Mouse (Mus musculus) brown adipose tissue, adult 24 weeks (tissue): Measurements from ENCODE around the gene 4930412O13Rik. TPM values are rescaled to one million over a fixed set of nuclear protein-coding genes. Genes with fewer than 3 reads are reported as not detected.

ENCODE experiments used
- H3K27ac ChIP-seq: fragments of 200-500 bp; replicated peaks from 2 replicates; pipeline ENCODE4 v1.5.1; 2012; ENCODE audit warnings: low read depth, mild to moderate bottlenecking, low read length
- H3K4me1 ChIP-seq: fragments of 200-500 bp; 2 replicates; pipeline ENCODE4 v1.6.1; 2012; ENCODE audit warnings: low read length, mixed read lengths; ENCODE audit not compliant: control insufficient read depth, insufficient read depth, insufficient read length
- H3K4me3 ChIP-seq: fragments of 200-500 bp; 2 replicates; pipeline ENCODE4 v1.5.1; 2012; ENCODE audit warnings: low read depth, mild to moderate bottlenecking, low read length, moderate library complexity; ENCODE audit not compliant: insufficient read depth
- polyA plus RNA-seq: library from polyadenylated mRNA; stranded (reverse); fragments of >200 nt; gene quantifications from 2 replicates; pipeline ENCODE4 v1.2.4, GENCODE M21; 2012; ENCODE audit not compliant: missing spikeins, insufficient read depth, insufficient read length

Gene 4930412O13Rik
- polyA plus RNA-seq, 1 experiment: not detected

DNA sequence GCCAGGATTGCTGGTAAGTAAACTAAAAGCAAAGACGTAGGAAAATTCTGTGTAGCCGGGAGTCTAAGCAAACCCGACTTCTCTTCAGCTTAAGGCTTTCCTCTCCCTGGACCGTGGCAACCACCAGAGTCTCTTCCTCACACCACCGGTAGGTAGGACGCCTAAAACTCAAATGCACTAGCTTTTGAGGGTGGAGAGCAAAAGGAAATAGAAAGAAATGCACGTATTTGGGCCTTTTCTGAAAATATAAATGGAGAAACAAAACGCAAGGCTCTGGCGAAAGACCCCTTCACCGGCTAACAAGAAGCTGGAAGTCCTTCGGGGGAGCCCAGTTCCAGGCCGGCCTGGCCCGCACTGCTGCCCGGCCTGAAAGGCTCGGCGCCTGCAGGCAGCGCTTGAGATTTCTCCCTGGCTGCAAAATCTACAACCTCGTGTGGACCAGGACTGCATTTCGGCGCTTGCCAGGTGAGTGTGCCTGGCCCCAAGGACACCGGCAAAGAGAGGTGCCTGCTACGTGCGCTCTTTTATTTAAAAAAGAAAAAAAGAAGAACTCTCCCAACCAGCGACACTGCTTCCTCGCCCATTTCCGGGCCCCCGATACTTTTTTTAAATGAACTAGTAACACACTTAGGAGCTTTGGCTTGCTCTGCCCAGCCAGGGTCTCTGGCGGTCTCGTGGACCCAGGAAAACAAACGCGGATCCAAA, 4.3 kb upstream of the 4930412O13Rik start:
- Histone ChIP-seq H3K27ac (no peak overlapping the region), H3K4me3 (peak overlapping the region; percentile 74), H3K4me1 (peaks cover 4% of the 10 kb centered on the region; the same call in 1 of the 2 replicates)

DNA sequence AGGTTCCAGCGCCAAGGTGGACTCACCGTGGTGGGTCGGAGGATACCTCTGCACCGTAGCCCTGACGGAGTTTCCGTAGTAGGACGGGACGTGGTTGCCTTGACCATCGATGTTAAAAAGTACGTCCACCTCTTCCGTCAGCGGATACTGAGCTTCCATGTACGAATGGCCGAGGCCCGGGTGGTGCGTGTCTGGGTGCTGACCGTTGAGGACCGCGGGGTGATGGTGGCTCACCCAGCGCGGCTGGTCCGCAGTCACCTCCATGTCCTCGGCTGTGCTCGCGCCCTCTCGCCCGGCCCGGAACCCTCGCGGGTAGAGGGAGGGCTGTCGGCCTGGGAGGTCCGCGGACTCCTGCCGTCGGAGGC, 3.7 kb upstream of the 4930412O13Rik start:
- Histone ChIP-seq H3K27ac (no peak overlapping the region), H3K4me3 (peak overlapping the region; percentile 74), H3K4me1 (peaks cover 4% of the 10 kb centered on the region; the same call in 1 of the 2 replicates)

DNA sequence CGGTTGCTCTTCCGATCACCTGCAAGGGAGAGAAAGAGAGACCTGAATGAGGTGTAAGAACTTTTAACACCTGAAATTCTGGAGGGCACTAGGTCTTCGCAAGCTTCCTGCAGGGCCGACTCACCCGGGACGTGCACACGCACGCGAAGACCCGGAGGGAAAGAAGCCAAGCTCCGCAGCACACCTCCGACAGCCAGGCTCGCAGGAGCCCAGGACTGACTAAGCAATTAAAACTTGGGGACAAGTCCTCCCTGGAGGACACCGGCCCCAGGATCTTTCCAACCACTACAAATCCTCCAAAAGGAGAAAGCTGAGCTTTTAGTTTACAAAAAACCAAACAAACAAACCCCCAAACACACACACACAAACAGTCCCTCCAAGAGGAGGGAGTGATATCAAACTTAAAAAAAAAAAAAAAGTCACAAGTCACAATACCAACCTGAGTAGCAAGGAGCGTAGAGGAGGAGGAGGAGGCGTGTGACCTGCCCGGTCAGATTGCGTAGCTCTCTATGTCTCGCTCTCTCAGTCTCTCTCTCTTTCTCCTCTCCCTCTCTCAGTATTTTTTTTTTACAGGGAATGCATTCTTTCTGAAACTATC, 3.0 kb upstream of the 4930412O13Rik start:
- H3K4me3 ChIP-seq: peak overlapping the region; percentile 74
- H3K27ac ChIP-seq: no peak overlapping the region

DNA sequence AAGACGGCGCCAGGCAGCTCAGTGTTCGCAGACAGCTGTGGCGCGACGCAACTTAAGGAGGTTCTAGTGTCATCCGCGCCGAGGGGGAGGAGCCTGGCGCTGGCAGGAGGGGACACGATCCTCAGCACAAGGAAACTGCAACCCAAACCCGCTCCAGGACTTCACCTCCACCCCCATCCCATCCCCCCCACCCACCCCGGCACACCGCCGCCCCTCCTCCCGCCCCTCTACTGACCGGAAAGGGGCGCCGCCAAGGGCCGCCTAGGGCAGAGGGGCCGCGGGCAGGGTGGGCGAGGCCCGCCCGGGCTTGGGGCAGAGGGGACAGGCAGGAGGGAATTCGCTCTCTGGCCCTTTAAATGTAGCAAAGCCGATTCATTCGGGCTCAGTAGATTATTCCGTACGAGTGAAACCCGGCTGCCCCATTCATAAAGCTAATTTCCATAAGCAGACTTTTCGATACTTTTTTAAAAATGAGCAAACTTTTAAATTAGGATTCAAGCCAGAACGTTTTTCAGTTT, 2.4 kb upstream of the 4930412O13Rik start:
- H3K4me1 ChIP-seq: peaks cover 4% of the 10 kb centered on the region; the same call in 1 of the 2 replicates
- H3K4me3 ChIP-seq: peak overlapping the region; percentile 74
- H3K27ac ChIP-seq: no peak overlapping the region

More for the DNA sequence above, 3.0 kb upstream of the 4930412O13Rik start:
- H3K4me1 ChIP-seq: peaks cover 4% of the 10 kb centered on the region; the same call in 1 of the 2 replicates

DNA sequence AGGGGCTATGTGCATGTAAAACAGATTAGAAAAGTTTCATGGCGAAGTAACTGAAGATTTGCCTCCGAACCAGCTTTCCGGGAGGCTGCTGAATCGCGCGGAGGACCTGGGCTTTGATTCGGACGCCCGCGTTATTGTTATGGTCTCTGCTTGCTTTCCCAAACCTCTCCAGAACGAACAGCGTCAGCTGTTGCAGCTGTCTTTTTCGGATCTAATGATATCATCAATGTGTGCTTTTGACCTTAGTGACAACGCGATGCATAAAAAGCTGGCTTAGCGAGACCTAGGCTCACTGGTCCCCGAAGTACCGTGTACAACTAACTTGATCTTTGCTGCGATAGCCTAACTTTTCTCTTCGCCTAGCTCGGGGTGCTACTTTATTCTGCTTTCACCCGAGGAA, 2.0 kb upstream of the 4930412O13Rik start:
- peak overlapping the region; percentile 74 for H3K4me3 ChIP-seq
- peaks cover 4% of the 10 kb centered on the region; the same call in 1 of the 2 replicates for H3K4me1 ChIP-seq
- no peak overlapping the region for H3K27ac ChIP-seq

DNA sequence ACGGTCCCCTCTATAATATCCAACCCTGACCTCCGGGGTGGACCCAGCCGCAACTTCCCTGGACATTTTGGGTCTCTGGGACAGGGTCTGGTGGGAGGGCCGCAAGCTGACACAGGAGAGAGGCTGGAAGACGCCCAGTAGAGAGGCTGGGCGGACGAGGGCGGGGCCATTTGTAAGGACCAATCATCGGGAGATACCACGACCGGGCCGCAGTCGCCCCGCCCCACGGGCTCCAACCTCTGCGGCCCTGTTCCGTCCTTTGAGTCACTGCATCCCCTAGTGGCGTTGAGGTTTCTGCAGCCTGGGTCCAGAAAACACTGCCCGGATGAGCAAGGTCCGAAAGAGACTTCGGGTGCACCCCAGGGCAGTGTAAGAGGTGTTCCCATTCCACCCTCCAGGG, 1.6 kb upstream of the 4930412O13Rik start:
- Histone ChIP-seq H3K27ac (no peak overlapping the region), H3K4me1 (peaks cover 4% of the 10 kb centered on the region; the same call in 1 of the 2 replicates), H3K4me3 (peak overlapping the region; percentile 74)

DNA sequence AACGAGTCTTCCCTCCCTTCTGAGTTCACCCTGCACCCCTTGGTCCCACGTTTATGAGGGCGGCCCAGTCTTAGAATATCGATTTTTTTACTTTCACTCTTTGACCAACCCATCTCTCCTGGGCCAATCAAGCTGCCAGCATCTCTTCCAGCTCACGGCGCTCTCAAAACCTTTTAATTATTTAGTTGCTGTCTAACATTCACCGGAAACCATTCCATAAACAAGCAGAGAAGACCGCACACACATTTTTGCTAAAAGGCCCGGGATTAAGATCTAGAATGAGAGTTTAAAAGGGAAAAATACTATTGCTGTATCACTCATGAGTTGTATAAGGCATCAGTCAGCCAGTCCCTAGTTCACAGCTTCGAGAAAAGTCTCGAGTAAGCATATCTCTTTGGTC, 781 bp upstream of the 4930412O13Rik start:
- peaks cover 4% of the 10 kb centered on the region; the same call in 1 of the 2 replicates for H3K4me1 ChIP-seq
- H3K27ac ChIP-seq: no peak overlapping the region
- H3K4me3 ChIP-seq: no peak overlapping the region

DNA sequence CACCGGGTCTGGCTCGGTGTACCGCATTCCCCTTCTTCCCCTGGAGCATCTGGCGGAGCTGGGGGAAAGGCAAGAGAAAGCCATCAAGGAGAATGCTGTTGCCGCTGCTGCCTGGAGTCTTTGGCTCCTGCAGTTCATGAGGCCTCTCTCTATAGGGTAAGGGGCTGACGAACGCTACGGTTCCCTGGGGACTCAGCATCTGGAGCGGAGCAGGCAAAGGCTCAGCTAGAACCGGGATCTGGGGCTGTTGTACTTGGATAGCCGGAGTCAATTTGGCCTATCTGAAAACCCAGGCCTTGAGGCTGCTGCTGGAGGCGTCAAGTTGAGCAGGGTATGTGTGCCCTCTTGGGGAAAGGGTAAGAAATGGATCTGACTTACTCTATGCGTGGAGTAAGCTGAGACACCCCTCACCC, 565 bp downstream of the 4930412O13Rik start:
- no peak overlapping the region for H3K27ac ChIP-seq

DNA sequence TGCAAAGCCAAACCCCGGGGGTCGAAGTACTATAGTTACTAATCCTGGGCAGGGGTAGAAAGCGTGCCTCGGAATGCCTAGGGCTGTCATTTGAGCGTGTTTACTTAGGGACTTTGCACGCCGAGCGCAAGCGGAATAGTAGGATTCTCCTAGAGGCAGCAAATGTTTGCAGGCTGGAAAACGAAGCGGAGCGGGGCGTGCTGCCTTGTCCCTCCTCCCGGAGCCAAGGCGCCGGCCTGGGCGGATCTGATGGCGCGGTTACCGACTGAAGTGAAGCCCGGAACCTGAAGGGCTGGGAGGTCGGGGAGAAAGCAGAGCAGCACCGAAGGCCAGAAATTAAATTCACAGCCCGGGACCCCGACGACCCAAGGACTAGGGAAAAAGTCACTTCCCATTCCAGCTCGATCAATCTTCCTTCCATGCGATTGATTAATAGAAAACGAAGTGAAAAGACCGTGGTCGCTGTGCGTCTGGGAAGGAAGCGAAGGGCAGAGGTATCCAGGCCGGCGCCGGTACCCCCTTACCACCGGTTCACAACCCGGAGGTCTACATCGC, 1.4 kb downstream of the 4930412O13Rik start:
- Histone ChIP-seq H3K4me3 (peak overlapping the region; percentile 43), H3K4me1 (peaks cover 4% of the 10 kb centered on the region; the same call in 1 of the 2 replicates), H3K27ac (no peak overlapping the region)

More for the DNA sequence above, 565 bp downstream of the 4930412O13Rik start:
- H3K4me3 ChIP-seq: no peak overlapping the region
- H3K4me1 ChIP-seq: peaks cover 4% of the 10 kb centered on the region; the same call in 1 of the 2 replicates

DNA sequence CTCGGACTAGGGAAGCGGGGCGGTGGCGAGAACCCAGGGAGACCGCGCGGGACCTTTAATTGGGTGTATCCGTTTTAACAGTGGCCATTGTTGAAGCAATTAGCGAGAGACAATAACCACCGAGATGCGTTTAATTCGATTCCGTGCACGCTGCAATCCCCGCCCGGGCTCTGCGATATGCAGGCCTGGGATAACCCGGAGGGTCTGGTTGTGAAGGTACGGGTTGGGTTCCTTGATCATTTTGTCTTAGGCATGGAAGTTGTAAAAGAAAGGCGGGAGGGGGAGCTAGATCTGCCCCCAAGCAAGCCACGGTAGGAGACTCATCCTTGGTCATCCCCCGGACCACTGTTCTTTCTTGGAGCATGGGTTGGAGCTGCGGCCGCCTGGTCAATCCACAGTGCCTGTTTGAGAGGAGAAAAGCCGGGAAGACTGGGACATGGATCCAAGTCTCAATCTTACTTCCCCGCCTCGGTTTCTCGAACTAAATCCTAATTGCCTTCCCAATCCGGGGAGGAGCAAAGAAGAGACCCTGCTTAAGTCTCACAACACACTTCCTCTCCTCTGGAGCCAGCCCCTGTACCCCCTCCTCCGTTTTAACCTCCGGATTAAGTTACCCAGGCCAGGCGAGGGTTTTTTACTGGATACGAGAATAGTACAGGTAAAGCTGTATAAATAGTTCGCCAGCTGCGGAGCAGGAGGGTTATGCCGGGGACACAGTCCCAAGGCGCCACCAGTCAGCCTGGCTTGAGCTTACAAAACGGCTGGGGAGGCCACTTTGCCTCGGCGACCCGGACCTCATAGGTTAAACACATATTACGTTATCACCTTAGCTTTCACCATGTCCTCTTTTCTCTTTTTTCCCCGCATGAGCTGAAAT, 2.1 kb downstream of the 4930412O13Rik start:
- no peaks in the 10 kb centered on the region for H3K4me1 ChIP-seq
- H3K4me3 ChIP-seq: peak overlapping the region; percentile 43
- H3K27ac ChIP-seq: no peak overlapping the region

DNA sequence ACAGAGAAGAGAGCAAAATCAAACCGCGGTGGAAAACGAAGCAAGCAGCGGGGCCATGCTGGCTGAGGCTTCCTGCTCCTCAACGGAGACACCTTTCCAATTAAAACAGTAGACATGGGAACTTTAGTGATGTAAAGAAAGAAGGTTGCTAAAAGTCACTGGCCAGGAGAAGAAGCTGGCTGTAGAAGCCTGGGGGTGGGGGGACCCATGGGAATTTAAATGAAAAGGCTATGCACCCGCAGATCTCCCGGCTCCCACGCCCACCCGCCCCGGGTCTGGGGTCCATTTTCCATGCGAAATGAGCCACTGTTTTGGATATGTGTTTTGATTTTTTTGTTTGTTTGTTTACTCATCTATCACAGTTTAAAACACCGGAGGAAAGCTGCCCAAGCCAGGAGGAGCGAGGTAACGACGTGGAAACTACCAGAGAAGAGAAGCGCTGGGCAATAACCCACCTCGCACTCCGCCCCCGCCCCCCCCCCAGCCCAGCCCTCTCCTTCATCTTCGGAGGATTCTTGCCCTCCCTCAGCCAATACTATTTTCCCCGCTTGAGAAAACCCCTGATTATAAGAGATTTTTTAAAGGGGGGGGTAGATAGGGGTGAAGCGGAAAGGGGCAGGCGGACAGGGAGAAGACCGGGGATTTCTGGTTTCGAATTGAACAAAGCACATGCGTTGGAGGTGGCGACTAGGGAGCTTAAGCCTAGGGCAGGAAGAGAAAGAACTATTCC, 2.9 kb downstream of the 4930412O13Rik start:
- Histone ChIP-seq H3K4me3 (peak overlapping the region; percentile 43), H3K4me1 (no peaks in the 10 kb centered on the region)

DNA sequence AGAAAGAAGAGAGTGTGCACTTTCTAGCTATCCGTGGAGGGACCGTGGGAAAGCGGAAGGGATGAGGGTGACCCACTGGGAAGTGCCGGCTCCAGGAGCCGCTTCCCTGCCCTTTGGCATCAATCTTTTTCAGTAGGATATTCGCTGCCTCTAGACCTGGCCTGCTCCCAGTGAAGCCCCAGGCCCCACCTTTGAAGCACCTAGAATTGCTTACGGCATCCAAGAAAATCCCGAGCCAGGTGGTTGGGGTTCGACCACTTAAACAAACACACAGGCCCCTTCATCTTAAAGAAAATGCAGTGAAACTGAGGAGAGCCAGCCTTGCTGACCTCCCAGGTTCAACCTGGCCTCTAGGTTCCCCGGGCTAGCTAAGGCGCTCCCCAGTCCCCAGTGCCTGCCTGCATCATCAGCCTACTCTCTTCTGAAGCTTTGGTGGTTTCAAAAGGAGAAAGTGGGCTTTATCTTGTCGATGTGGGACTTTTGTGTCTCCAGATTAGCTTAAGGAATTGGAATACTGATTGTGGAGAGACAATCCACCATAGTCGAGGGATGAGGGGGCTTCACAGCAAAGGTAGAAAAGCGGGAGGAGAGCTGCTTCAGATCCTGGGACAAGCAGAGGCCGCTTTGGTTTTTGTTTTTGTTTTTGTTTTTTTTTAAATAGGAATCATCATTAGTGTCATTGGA, 3.6 kb downstream of the 4930412O13Rik start:
- Histone ChIP-seq H3K4me1 (no peaks in the 10 kb centered on the region), H3K27ac (no peak overlapping the region), H3K4me3 (no peak overlapping the region)

More for the DNA sequence above, 2.9 kb downstream of the 4930412O13Rik start:
- no peak overlapping the region for H3K27ac ChIP-seq

DNA sequence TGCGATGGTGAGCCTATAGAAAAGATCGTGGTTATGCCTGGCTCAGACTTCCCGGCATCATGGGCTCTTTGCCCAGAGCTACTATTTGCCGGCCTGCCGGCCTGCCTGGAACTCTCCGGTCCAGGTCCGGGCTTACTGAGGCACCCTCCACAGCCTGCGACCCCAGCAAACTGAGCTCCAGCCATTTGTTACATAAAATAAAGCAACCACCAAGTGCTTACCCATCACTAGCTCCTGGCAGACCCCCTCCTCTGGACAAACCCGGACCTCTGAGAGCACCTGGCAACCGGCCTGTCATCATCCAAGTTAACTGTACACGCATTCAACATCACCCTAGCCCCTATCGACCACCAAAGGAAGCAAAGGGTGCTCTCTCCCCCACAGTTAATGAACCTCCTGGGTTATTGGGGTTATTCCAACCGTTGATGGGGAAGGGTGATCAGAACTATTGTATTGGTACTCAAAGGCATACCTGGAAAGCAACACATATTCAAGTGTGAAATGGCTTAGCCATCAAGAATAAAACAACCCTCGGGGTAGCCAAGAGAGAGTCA, 4.2 kb downstream of the 4930412O13Rik start:
- H3K4me1 ChIP-seq: no peaks in the 10 kb centered on the region
- no peak overlapping the region for H3K4me3 ChIP-seq
- no peak overlapping the region for H3K27ac ChIP-seq
